Mouse (Mus musculus): ENCODE results near the gene Olfr378. TPM values are rescaled to one million over a fixed set of nuclear protein-coding genes. Genes with fewer than 3 reads are reported as not detected.

Olfr378 gene
- polyA plus RNA-seq (2015; fragmentation: Nextera tagmentation; extraction: Ambion mirVana): not detected in 2 replicates

DNA sequence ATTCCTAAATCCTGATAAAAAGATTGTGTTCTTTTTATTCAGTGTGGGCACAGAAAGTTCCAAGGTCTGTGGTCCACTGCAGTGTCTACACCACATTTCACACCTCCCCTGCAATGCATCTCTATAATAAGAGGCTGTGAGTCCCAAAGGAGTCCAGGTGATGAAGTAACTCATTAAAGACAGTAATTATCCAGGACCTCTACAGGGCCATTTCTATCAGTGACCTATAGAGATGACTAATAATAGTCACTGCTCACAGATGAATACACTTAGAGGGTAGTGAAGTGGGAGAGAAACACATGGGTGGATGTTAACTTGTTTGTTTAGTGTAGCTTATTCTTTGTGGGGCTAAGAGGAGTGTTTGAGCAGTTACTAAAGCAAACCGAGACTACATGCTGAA, at the start of gene Olfr378:
Gene Olfr378, minus strand, starts transcription at position 101 of the 400 bp plus-strand sequence.
- Histone ChIP-seq H3K4me2 (no peak within 1 kb of the TSS), H3K27ac (replicated peaks) (no peak within 1 kb of the TSS), H3K9ac (no peak within 1 kb of the TSS), H3K4me1 (no peaks in the 10 kb centered on the region), H3K27me3 (replicated peaks) (no peaks in the 10 kb centered on the region), H3K36me3 (no peaks in the 10 kb centered on the region), H3K9me3 (peaks cover 21% of the 10 kb centered on the region), H3K4me3 (no peak within 1 kb of the TSS)
- ATAC-seq (ENCODE audit: extremely low read depth, insufficient number of reproducible peaks, low FRiP score, low TSS enrichment): no peak
- 60% methylated on average over 1 of the region's 1 CpGs for WGBS

GRCm38 (mm10) chr11:73457408-73457807, 29.1 kb upstream of the Olfr378 start, which contains the start of gene Olfr380:
Gene Olfr380, minus strand, starts transcription at chr11:73457508.
- H3K4me3 ChIP-seq: no peak within 1 kb of the TSS
- H3K36me3 ChIP-seq: no peaks in the 10 kb centered on the region
- H3K4me1 ChIP-seq: no peaks in the 10 kb centered on the region
- H3K27me3 ChIP-seq (replicated peaks): no peaks in the 10 kb centered on the region
- H3K4me2 ChIP-seq: no peak within 1 kb of the TSS
- no peak for ATAC-seq (ENCODE audit: extremely low read depth, insufficient number of reproducible peaks, low FRiP score, low TSS enrichment)
- H3K27ac ChIP-seq (replicated peaks): no peak within 1 kb of the TSS
- H3K9me3 ChIP-seq: peaks cover 8% of the 10 kb centered on the region
- no peak within 1 kb of the TSS for H3K9ac ChIP-seq
- WGBS: 78% methylated on average over 1 of the region's 1 CpGs

GRCm38 (mm10) chr11:73399514-73399913, 28.8 kb downstream of the Olfr378 start, which contains the start of gene Olfr1:
Gene Olfr1, minus strand, starts transcription at chr11:73399614.
- Histone ChIP-seq H3K9ac (no peak within 1 kb of the TSS), H3K9me3 (peaks cover 3% of the 10 kb centered on the region; the same call in 1 of the 2 replicates), H3K4me1 (no peaks in the 10 kb centered on the region), H3K4me2 (no peak within 1 kb of the TSS), H3K27ac (replicated peaks) (no peak within 1 kb of the TSS), H3K27me3 (replicated peaks) (no peaks in the 10 kb centered on the region), H3K36me3 (no peaks in the 10 kb centered on the region), H3K4me3 (no peak within 1 kb of the TSS)
- no peak for ATAC-seq (ENCODE audit: extremely low read depth, insufficient number of reproducible peaks, low FRiP score, low TSS enrichment)

GRCm38 (mm10) chr11:73395374-73395773, 32.9 kb downstream of the Olfr378 start:
- Histone ChIP-seq H3K9me3 (peaks cover 3% of the 10 kb centered on the region; the same call in 1 of the 2 replicates), H3K36me3 (no peaks in the 10 kb centered on the region), H3K4me1 (no peaks in the 10 kb centered on the region), H3K27me3 (replicated peaks) (no peaks in the 10 kb centered on the region), H3K9ac (no peak overlapping the region), H3K4me3 (no peak overlapping the region), H3K4me2 (no peak overlapping the region), H3K27ac (replicated peaks) (no peak overlapping the region)
- 54% methylated on average over 4 of the region's 4 CpGs for WGBS
- no peak for ATAC-seq (ENCODE audit: extremely low read depth, insufficient number of reproducible peaks, low FRiP score, low TSS enrichment)

Other genes with a start within 250 kb of the Olfr378 start
- gene Ctns, start 229.4 kb downstream of the Olfr378 start, polyA plus RNA-seq (2015; fragmentation: Nextera tagmentation; extraction: Ambion mirVana): 11.0 and 11.7 TPM in 2 replicates
- 0.56 and 0.60 TPM in 2 replicates for gene Shpk, start 229.0 kb downstream of the Olfr378 start, polyA plus RNA-seq (2015; fragmentation: Nextera tagmentation; extraction: Ambion mirVana)
- gene Trpv1, start 194.2 kb downstream of the Olfr378 start, polyA plus RNA-seq (2015; fragmentation: Nextera tagmentation; extraction: Ambion mirVana): not detected in 2 replicates
- 0.05 TPM in 1 of 2 replicates, not detected in the other for gene Trpv3, start 161.1 kb downstream of the Olfr378 start, polyA plus RNA-seq (2015; fragmentation: Nextera tagmentation; extraction: Ambion mirVana)
- gene Aspa, start 98.9 kb downstream of the Olfr378 start, polyA plus RNA-seq (2015; fragmentation: Nextera tagmentation; extraction: Ambion mirVana): 0.09 TPM in 1 of 2 replicates, not detected in the other
- not detected in 2 replicates for gene Gm49340, start 98.7 kb downstream of the Olfr378 start, polyA plus RNA-seq (2015; fragmentation: Nextera tagmentation; extraction: Ambion mirVana)
- gene Spata22, start 98.7 kb downstream of the Olfr378 start, polyA plus RNA-seq (2015; fragmentation: Nextera tagmentation; extraction: Ambion mirVana): not detected in 2 replicates
- gene Olfr20, start 77.7 kb downstream of the Olfr378 start, polyA plus RNA-seq (2015; fragmentation: Nextera tagmentation; extraction: Ambion mirVana): not detected in 2 replicates
- gene Olfr376, start 57.2 kb downstream of the Olfr378 start, polyA plus RNA-seq (2015; fragmentation: Nextera tagmentation; extraction: Ambion mirVana): not detected in 2 replicates
- not detected in 2 replicates for gene Olfr1, start 28.9 kb downstream of the Olfr378 start, polyA plus RNA-seq (2015; fragmentation: Nextera tagmentation; extraction: Ambion mirVana)
- not detected in 2 replicates for gene Olfr380, start 29.0 kb upstream of the Olfr378 start, polyA plus RNA-seq (2015; fragmentation: Nextera tagmentation; extraction: Ambion mirVana)
- gene Olfr381, start 63.1 kb upstream of the Olfr378 start, polyA plus RNA-seq (2015; fragmentation: Nextera tagmentation; extraction: Ambion mirVana): not detected in 2 replicates
- gene Olfr382, start 88.7 kb upstream of the Olfr378 start, polyA plus RNA-seq (2015; fragmentation: Nextera tagmentation; extraction: Ambion mirVana): not detected in 2 replicates
- not detected in 2 replicates for gene Olfr385, start 164.5 kb upstream of the Olfr378 start, polyA plus RNA-seq (2015; fragmentation: Nextera tagmentation; extraction: Ambion mirVana)
- gene Olfr384, start 170.1 kb upstream of the Olfr378 start, polyA plus RNA-seq (2015; fragmentation: Nextera tagmentation; extraction: Ambion mirVana): not detected in 2 replicates